Mouse (Mus musculus): ENCODE results near the gene Ctsw. TPM values are rescaled to one million over a fixed set of nuclear protein-coding genes. Genes with fewer than 3 reads are reported as not detected.
"Not testable (repeated sequence)": the region's sequence is repeated elsewhere in the genome, so short reads cannot be mapped to it uniquely, and the experiment has no call there.

Gene Ctsw
- total RNA-seq (2021) = not detected

DNA sequence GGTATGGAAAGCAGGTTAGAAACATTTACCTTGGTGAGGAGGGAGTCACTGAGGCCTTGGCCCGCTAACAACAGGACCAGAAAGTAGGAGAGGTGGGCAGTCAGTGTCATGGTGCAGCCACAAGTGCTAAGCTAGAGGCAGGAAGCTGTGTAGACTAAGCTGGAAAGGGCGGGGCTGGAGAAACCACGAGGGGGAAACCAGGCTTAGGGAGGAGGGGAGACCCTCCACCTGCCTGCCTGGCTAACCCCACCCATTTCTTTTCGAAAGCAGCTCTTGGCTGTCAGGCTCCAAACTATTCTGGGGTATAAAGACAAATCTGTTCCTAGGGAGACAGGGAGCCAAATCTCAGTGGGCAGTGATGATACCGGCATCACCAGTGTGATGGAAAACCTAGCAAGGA lies at the start of gene Ctsw:
Gene Ctsw (minus strand): TSS at position 134 of the 400 bp plus-strand sequence.
- no peak for DNase-seq

DNA sequence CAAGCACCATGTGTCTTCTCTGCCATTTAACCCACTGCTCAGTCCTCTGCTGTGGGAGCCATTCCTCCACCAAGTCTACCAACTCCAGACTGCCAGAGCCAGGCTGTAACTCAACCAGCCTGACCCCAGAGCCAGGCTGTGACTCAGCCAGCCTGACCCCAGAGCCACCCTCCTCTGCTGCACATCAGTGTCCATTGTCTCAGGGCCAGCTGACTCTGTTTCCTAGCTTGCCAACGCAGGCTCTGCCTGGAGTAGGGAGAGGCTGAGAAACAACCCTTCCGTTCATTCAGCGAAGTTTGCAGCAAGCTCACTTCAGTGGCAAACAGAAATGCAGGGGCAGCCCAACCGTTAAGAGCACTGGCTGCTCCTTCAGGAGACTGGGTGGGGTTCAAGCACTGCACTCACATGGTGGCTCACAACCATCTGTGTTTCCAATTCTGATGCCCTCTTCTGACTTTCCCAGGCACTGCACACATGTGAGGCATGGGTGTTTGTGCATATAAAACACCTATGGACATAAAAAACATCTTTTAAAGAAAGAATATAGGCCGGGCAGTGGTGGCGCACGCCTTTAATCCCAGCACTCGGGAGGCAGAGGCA lies 48.7 kb upstream of the Ctsw start:
- DNase-seq = no peak

DNA sequence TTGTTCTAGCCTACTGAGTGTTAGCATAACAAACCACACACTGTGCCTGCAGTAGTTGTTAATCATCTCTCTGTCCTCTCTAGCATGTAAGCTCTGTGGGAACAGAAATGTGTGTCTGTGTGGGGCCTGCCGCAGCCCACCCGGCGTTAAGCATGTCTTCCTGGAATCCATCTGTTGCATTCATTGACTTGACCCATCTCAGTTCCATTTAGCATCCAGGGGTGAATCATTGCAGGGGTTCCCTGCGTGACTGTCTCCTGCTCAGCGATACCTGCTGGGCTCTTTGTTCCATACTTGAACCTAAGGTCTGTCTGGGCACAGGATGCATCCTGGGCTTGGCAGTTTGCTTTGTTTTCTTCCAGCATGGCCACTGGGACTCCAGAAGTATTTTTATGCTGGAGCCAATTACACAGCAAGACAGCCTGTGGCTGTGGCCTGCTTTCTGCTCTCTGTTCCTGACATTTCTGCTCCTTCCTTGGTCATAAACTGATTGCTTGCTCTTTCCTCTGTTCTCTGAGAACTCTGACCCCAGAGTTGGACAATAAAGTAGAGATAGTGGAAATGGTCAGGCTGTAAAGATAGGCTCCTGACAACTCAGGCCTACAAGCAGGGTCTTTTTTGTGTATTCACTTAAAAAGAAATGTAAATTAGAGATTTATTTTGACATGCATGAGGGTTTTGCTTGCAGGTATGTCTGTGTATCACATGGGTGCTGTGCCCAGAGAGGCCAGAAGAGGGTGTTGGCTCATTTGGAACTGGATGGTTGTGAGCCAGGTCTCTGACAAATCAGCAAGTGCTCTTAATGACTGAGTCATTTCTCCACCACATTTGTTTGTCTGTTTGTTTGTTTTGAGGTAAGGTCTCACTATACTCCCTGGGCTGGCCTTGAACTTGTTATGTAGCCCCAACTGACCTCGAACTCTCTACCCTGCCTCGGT lies 47.8 kb upstream of the Ctsw start:
- DNase-seq = no peak

DNA sequence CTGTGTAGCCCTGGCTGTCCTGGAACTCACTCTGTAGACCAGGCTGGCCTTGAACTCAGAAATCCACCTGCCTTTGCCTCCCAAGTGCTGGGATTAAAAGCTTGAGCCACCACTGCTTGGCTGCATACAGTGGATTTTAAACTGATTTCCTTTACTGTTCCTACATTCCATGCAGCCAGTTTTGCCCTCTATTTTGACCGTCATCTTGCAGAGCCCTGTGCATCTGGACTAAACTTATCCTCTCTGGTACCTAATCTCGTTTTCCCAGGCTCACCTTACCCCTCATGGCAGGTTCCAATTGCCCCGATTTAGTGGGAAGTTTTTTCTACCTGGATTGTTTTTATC lies 44.7 kb upstream of the Ctsw start:
- no peak for DNase-seq

DNA sequence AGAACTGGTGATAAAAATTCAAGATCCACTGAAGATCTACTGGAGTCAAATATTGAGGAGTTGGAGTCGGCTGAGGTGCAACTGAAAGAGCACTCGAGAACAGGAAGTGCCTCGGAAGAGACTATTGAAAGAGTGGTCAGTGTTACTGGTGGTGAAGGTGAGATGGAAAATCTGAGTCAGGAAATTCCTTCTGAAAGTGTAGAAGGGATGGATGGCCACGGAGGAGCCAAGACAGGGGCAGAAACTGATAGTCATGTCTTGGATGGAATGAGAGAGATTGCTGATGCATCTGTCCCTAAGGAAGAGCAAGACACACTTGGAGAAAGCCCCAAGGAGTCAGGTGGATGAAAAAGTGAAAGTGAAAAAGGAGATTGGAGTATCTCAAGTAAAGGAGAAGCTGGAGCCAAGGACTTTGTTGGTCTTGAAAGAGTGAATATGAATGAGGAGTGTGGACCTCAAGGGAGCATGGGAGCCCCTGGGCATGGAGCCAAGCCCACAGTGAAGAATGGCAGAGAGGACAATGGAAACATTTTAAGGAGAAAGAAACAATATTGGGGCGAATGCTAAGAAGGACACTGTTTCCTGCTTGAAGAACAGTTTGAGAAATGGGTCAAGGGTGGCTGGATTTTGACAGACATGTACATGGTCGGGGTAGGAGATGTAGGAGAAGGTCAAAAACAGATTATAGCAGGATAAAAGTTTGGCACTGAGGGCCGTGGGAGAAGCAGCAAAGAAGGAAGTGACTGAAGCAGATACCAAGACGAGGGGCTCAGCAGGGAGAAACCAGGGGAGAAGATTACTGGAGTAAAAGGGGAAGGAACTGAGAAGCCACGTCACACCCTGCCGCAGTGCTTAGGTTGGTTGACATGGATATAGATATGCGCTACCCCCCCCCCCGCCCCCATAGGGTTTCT lies 44.0 kb upstream of the Ctsw start:
- DNase-seq = no peak

DNA sequence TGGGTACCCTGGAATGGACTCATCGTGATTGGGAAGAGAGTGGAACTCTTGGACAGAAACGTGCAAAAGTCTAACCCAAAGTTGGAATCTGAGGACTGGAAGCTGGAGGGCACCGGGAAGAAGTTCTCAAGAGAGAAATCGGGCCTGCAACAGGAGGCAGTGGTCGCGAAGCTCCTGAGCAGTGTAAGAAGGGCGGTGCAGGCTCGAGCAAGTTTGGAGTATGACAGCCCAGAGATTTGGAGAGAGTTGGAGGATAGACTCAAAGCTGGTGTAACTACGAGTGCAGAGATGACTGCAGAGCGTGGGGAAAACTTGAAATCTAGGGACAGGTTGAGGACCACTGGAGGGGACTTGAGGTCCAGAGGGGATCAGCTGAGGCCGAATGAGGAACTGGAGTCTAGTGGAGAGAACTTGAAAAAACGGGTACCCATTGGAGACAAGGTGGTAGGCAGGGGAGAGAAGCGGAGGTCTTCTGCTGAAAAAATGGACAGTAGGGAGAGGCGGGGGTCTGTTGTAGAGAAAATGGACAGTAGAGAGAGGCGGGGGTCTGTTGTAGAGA lies 42.8 kb upstream of the Ctsw start:
- DNase-seq = no peak

DNA sequence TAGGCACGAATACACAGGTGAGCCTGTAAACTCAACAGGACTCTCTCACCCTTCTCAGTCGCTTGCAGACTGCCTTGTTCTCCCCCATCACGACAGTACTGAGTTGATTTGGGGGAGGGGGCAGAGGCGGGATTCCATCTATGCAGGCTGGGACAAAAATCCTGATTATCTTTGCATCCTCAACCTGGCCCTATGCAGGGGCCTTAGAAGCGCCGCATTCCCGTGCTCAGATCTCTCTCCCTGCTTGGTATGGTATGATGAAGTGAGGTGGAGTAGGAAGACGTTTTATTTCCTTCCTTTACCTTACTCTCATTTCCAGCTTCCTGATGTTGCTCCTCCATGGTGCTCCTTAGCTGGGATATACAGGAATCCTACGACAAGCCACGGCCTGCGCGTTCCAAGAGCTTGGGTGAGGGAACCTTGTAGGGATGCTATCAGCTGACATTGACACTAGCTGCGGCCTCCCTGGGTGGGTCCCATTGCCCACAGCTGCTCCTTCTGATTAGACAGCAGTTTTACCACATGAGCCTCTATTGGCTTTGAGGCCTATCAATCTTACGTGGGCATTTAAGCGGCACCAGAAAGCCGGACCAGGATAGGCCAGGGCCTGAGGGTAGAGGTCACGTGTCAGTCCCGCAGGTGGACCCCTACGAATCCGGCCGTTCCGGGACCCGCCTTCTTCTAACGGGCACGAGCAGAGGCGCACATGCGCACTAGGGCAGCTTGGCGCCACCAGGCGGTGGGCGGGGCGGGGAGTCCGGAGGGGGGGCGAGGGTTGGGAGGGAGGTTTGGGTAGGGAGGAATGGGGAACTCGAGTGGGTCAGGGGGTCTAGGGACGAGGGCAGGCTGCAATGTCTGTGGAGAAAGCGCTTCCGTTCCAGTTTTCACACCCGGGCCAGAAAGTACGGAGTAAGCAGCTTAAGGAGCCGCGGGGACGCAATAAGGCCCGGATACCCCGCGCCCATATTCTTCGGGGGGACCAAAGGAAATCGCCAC lies 42.0 kb upstream of the Ctsw start, which contains the start of gene Snx32:
Gene Snx32 (minus strand): TSS at position 508 of the 996 bp plus-strand sequence.
- peak; percentile 97 to 98 for DNase-seq

DNA sequence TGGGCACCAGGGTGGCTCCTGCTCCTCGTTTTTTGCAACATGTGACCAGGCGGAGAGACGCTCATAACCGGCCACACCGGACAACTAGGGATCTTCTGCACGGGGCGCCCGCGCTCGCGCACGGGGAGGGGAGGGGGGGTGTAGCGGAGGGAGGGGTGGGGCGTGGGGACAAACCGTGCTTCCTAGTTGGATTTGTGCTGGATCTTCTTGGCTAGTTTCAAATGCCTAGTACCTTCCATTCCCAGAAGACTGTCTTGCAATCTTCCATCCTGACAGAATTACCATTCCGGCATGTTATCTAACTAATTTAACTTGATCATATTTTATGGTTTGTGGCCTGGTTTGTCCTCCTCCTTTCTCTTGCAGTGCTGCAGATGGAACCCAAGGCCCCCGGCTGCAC lies 35.4 kb upstream of the Ctsw start, which contains the start of gene 1700020D05Rik:
Gene 1700020D05Rik (minus strand): TSS at position 101 of the 400 bp plus-strand sequence.
- DNase-seq = no peak

DNA sequence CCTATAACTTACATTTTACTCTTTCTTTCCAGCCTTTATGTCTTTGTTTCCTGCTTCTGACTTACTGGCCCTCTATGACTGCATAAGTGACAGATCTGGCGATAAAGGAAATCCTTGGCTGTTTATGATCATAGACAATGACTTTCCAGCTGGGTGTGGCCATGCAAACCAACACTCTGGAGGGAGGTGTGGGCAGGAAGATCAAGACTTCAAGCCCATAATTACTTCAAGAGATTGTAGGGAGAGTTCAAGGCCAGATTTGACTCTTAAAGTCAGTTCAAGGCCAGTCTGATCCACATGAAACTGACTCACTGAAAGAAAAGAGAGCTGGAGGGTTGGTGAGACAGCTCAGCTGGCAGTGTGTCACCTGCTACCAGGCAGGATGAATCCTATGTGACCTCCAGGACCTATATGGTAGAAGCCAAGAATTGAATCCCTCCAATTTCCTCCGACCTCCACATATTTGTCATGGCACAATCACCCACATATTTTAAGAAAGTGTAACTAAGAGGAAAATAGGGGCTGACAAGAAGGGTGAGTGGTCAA lies 32.1 kb upstream of the Ctsw start:
- no peak for DNase-seq

DNA sequence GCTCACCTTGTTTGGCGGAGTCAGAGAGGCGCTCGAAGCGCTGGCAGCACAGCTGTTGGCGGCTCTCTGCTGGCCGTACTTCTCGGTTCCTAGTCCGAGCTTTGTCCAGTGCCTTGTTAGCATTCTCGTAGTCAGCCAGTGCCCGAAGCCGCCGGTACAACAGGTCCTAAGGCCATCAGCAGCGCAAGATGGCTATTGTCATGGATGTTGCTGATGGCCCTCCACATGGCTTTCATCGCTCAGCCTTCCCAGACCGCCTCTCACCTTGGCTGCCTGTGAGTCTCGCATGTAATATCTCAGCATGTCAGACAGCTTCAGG lies 27.7 kb upstream of the Ctsw start:
- DNase-seq = no peak

DNA sequence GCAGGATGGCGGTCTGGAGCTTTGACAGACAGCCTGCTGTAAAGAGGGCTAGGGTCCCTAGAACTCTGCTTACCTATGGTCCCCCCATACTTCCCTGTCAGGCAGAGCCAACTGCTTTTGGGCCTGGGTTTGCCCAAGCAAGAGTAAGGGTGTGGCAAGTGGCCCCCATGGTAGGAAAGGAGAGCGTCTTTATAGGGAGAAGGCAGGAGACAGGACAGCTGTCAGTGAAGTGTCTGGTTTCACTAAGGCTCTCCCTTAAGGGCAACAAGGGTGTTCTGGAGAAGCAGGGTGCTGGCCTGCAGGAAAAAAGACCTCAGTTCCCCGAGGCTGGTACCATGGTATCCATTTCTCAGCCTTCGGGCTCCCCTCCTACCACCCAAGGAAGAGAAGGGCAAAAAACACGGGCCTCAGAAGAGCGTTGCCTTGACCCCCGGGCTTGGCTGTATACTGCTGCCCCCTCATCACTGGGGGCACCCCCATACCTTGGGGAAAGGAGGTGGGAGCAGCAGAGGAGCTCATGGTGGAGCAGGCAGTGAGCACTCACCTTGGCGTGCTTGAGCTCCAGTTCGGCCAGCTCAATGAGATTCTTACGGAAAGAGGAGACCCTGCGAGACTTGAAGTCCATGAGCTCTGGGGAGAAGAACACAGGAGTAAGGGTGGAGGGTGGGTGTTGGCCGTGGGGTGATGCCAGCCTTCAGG lies 27.2 kb upstream of the Ctsw start:
- DNase-seq = no peak

DNA sequence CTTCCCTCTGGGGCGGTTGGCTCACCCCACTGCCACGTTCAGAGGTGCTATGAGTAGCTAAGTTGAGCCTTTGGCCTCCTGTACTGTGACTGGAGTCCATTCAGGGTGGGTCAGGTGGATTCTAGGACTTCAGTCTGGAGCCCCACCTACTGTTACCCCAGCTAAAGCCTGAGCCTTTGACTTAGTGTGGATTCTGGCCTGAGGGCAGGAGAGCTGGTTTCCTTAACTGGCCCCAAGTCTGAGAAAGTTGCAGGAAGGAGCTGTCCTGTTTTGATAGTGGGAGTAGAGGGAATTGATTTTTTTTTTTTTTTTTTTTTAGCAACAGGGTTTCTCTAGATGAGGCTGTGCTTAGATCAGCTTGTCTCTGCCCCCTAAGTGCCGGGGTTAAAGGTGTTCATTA lies 26.0 kb upstream of the Ctsw start:
- DNase-seq = no peak

DNA sequence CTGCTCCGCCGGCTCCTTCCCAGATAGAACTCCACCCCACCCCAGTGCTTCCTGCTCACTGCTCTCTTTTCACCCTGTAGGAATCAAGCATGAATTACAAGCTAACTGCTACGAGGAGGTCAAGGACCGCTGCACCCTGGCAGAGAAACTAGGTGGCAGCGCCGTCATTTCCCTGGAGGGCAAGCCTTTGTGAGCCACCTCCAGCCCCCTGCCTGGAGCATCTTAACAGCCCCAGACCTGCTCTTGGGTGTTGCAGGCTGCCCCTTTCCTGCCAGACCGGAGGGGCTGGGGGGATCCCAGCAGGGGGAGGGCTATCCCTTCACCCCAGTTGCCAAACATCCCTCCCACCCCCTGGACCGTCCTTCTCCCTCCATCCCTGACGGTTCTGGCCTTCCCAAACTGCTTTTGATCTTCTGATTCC lies 25.0 kb upstream of the Ctsw start:
- DNase-seq = not testable (repeated sequence)

DNA sequence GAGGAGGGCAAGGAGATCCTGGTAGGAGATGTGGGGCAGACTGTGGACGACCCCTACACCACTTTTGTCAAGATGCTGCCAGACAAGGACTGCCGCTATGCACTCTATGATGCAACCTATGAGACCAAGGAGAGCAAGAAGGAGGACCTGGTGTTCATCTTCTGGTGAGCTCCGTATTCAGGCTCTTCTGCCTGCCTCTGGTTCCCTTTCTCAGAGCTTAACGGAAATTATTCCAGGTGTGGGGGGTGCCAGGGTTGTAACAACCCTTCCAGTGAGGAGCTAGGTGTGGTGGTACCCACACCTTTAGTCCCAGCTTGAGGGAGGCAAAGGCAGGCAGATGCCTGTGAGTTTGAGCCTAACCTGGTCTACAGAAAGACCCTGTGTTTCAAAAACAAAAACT lies 24.3 kb upstream of the Ctsw start:
- no peak for DNase-seq

DNA sequence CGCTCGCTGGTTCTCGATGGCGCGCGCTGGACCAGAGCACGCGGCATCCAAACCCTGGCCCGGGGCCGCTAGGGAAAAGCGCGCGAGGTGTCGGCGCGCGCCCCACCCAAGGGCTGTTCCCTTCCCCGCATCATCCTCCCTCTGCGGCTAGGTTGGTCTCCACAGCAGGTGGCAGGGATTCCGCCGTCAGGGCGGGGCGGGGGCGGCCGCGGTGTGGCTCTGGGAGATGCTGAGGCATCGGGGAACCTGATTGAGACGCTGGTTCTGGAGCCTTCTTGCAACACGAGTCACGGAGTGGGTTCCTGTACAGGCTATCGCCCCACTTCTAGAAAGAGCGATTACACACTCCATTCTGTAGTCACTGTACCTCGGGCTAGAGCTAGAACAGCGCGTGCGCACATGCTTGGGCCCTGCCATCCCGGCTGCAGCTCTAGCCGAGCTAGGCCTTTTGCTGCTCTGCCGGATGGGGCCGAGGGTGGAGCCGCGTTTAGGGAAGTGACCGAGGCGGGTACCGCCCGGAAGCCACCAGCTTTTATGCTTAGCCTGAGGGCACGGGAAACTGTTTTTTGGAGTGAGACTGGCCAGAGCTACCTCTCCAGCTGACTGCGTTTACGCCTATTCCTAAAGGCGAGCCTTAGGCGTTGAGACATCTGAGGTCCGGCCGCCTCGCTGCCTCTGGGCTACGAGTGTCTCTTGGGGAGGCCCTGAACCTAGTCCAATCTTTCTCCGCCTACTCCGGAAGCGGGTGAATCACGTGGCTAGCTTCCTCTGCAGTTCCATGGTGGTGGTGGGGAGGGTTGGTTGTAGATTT lies 22.8 kb upstream of the Ctsw start:
- peak; percentile 82 for DNase-seq

DNA sequence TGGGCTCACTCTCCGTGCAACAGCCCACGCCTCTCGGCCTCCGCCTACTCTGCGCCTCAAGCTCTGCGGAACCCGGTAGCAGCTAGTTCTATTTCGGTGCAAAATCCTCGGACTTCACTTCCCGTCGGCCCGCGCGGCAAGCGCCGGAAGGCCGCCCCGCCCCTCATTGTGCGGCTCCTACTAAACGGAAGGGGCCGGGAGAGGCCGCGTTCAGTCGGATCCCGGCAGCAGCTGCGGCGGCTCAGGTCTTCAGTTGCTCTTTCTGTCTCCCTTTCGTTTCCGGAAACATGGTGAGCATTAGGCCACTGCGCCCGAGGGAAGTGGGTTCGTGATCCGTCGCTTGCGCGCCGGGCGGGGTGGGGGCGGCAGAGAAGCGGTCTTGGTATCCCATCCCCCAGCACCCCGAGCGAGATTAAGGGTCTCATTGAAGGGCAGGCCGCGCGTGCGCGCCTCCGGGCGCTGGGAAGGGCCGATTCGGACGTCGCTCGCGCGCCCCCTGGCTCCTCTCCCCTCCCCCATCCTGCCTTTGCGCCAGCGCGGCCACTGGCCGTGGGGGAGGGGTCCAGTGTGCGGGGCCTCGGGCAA lies 22.1 kb upstream of the Ctsw start, which contains the start of gene Cfl1:
Gene Cfl1 (plus strand): TSS at position 143 of the 585 bp plus-strand sequence.
- DNase-seq = peak; percentile 95 to 96

DNA sequence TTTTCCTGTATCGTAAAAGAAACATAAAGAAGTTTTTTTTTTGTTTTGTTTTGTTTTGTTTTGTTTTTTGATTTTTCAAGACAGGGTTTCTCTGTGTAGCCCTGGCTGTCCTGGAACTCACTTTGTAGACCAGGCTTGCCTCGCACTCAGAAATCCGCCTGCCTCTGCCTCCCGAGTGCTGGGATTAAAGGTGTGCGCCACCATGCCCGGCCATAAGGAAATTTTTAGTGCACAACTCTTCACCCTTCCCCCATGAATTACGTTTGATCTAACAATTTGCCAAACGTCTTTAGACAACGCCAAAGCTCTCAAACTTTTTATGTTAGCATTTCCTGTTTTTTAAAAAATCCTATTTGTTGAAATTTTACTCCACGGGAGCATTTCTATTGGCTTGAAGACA lies 21.4 kb upstream of the Ctsw start:
- DNase-seq = not testable (repeated sequence)

DNA sequence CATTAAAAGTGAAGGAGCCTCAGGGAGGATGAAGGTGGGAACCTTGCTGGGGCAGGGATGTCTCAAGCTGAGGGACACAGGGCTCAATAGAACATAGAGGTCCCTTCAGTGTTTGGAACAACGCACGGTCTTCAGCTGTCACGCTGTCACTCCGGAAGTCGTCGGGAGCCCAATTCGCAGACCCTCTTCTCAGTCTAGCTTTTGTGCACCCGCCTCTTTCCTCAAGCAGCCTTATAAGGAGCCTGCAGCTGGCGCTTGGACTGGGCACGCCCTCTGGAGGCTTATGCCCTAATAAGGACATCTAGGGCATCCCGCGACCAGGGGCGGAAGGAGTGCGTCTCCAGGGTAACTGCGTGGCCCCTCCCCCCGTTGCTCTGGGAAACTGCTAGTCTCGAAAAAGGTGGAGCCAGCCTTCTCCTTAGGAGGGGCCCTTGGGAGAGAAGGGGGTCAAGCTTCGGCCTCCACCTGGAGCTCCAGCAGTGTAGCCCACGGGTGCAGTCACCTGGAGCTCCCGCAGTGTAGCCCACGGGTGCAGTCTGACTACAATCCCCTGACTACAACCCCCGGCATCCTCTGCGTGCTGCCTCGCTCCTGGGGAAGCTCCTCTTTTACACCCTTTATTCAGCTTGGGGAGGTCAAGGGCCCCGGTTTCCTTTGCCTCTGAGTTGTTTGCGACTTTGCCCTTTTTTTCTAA lies 20.7 kb upstream of the Ctsw start:
- DNase-seq = peak; percentile 96 to 97
